Mouse (Mus musculus) v-Abl transformed pro-B cells (cell line): Measurements from ENCODE around the gene Parn.

Source experiments
- in situ Hi-C, 2 experiments: fragments of 400-800 bp; cut with MboI; formaldehyde crosslinking; loops; one replicate each; pipeline ENCODE4 v1.15.1; 2025; ENCODE audit not compliant: unreplicated experiment in 2 of 2

Parn gene

DNA sequence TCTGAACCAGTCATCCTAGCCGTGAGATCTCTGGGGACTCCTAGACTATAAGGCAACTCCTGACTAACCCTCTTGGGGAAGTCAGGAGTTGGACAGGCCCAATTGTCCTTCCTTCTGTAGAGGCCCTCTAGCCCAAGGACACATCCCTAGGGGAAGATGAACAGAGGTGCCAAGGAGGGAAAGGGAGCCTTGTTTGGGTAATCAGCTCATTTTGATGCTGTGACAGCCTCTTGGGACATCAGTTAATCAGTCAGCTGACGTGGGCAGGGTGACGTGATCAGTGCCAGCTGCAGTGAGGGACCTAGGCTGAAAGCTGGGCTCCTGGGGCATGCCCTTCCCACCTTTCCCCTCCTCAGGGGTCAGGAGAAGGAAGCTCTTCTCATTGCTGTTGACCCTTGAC lies 169.0 kb downstream of the Parn start:
- in situ Hi-C loops = no loop called here

GRCm38 (mm10) chr16:13493981-13494380 lies 174.0 kb downstream of the Parn start:
- in situ Hi-C loops = no loop called here

- in situ Hi-C loops = no loop called here
These were observed 175.0 kb downstream of the Parn start for GRCm38 (mm10) chr16:13492996-13493395.

DNA sequence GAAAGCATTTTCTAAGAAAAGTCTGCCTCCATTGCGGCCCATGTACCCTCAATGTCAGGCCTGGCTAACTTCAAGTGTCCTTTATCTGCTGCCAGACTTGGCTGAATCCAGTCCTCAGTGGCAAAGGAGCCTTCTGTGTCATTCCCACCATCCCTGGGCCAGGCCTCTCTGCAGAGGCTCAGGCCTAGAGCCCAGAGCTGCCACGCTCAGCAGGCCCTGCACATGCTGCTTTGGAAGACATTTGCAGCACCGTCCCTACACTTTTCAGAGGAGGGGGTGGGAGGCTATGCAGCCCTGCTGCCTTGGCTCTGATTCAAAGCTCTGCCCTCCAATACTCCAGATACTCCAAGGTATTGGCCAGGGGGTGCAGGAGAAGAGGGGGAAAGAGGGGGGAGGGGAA lies 176.2 kb downstream of the Parn start:
- in situ Hi-C loops = no loop called here
